Mouse (Mus musculus) limb, embryonic 15.5 days (tissue): Measurements from ENCODE around the gene Armc9. TPM values are rescaled to one million over a fixed set of nuclear protein-coding genes. Genes with fewer than 3 reads are reported as not detected.

ENCODE experiments used
- ATAC-seq: fragments of 200-750 bp; cut with Nextera tagmentation; 2 replicates; pipeline ENCODE4 v1.8.0; 2017; ENCODE audit warnings: low read depth, moderate TSS enrichment; ENCODE audit not compliant: insufficient number of reproducible peaks, low FRiP score, low TSS enrichment
- H3K27ac ChIP-seq: fragments of 300-500 bp; sonication (generic); 2 replicates; pipeline ENCODE4 v1.5.1; 2015; ENCODE audit warnings: moderate library complexity, mild to moderate bottlenecking, inconsistent platforms
- H3K27me3 ChIP-seq: fragments of 300-500 bp; sonication (generic); 2 replicates; pipeline ENCODE4 v1.6.1; 2015; ENCODE audit warnings: inconsistent platforms
- H3K36me3 ChIP-seq: fragments of 300-500 bp; sonication (generic); 2 replicates; pipeline ENCODE4 v1.6.1; 2015; ENCODE audit warnings: inconsistent platforms
- H3K4me1 ChIP-seq: fragments of 300-500 bp; sonication (generic); 2 replicates; pipeline ENCODE4 v1.6.1; 2015; ENCODE audit warnings: inconsistent platforms
- H3K4me2 ChIP-seq: fragments of 300-500 bp; sonication (generic); 2 replicates; pipeline ENCODE4 v1.6.1; 2015; ENCODE audit warnings: mild to moderate bottlenecking, inconsistent platforms
- H3K4me3 ChIP-seq: fragments of 300-500 bp; sonication (generic); 2 replicates; pipeline ENCODE4 v1.5.1; 2015; ENCODE audit warnings: mild to moderate bottlenecking, inconsistent platforms
- H3K9ac ChIP-seq: fragments of 300-500 bp; sonication (generic); 2 replicates; pipeline ENCODE4 v1.6.1; 2015; ENCODE audit warnings: inconsistent platforms
- H3K9me3 ChIP-seq: fragments of 300-500 bp; sonication (generic); 2 replicates; pipeline ENCODE4 v1.6.1; 2016; ENCODE audit warnings: inconsistent platforms
- WGBS: fragments of 180-500 bp; shearing (Covaris S2); methylation state at CpG from one replicate; pipeline ENCODE4 v1.1.7; 2015; 5-methylcytosine and 5-hydroxymethylcytosine counted together
- polyA plus RNA-seq: library from polyadenylated mRNA; unstranded; fragments of >200 nt; fragmentation: Nextera tagmentation; extraction: Ambion mirVana; gene quantifications from 2 replicates; pipeline ENCODE4 v1.2.1, GENCODE M21; 2015

Gene Armc9
- polyA plus RNA-seq, 1 experiment from 2014 or later = 19.2 TPM

- H3K4me3 ChIP-seq = no peak overlapping the region
- no peaks in the 10 kb centered on the region for H3K9me3 ChIP-seq
- H3K36me3 ChIP-seq = peaks cover 77% of the 10 kb centered on the region
- H3K4me1 ChIP-seq = no peaks in the 10 kb centered on the region
- no peaks in the 10 kb centered on the region for H3K27me3 ChIP-seq
- no peak overlapping the region for H3K27ac ChIP-seq
- H3K4me2 ChIP-seq = no peak overlapping the region
- no peak for ATAC-seq
- no peak overlapping the region for H3K9ac ChIP-seq
Observed at GRCm38 (mm10) chr1:86201312-86201711, 46.7 kb downstream of the Armc9 start.

DNA sequence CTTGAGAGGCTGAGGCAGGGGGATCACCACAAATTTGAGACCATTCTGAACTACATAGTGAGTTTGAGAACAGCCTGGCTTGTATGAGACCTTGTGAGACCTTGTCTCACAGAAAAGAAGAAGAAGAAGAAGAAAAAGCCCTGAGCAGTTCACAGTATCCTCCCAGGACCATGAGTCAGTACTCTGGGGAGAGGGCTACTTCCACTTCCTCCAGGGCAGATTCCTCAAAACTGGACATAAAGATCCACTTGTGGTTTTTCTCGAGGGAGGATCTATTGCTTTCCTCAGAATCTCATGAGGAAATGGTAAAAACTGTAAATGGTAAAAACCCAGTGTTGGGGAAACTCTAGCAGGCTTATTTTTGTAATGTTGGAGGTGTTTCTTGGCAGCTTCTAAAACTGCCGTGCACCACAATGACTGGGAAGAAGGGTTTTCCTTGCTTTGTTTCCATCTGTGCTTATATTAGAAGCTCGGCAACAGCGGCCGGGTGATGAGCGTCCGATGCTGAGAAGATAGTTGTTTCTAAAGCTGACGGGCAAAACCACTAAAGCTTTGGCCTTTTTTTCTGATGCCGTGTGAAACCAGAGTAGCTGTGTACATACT is 48.1 kb downstream of the Armc9 start:
- 87% methylated on average over 9 of the region's 9 CpGs for WGBS
- ATAC-seq = no peak
- Histone ChIP-seq H3K27me3 (no peaks in the 10 kb centered on the region), H3K36me3 (peaks cover 73% of the 10 kb centered on the region), H3K9me3 (no peaks in the 10 kb centered on the region), H3K4me1 (no peaks in the 10 kb centered on the region), H3K4me2 (no peak overlapping the region), H3K9ac (no peak overlapping the region), H3K4me3 (no peak overlapping the region), H3K27ac (no peak overlapping the region)

GRCm38 (mm10) chr1:86210676-86211075 is 56.1 kb downstream of the Armc9 start:
- Histone ChIP-seq H3K27me3 (no peaks in the 10 kb centered on the region), H3K36me3 (peaks cover 50% of the 10 kb centered on the region), H3K4me2 (no peak overlapping the region), H3K27ac (no peak overlapping the region), H3K4me3 (no peak overlapping the region), H3K4me1 (no peaks in the 10 kb centered on the region), H3K9me3 (no peaks in the 10 kb centered on the region), H3K9ac (no peak overlapping the region)
- 87% methylated on average over 7 of the region's 7 CpGs for WGBS
- no peak for ATAC-seq

DNA sequence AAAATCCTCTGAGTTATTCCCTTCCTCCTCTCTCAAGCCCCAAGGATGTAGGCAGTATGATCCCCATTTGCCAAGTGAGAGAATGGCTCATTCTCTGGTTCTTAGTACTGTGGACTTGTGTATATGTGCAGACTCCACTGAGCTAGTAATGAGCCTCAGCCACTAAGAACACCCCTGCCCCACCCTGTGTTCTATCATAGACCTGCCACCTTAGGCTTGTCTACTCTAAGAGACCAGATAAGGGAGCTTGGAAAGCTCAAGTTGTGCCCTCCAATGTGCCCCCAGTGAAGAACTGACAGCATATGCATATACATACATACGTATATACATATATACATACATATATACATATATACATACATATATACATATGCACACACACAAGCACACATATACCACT is 56.9 kb downstream of the Armc9 start:
- Histone ChIP-seq H3K27ac (no peak overlapping the region), H3K27me3 (no peaks in the 10 kb centered on the region), H3K4me2 (no peak overlapping the region), H3K4me1 (no peaks in the 10 kb centered on the region), H3K4me3 (no peak overlapping the region), H3K36me3 (peaks cover 54% of the 10 kb centered on the region), H3K9ac (no peak overlapping the region), H3K9me3 (no peaks in the 10 kb centered on the region)
- 94% methylated on average over 1 of the region's 1 CpGs for WGBS
- ATAC-seq = no peak

- Histone ChIP-seq H3K27me3 (no peaks in the 10 kb centered on the region), H3K27ac (no peak overlapping the region), H3K4me2 (no peak overlapping the region), H3K4me1 (no peaks in the 10 kb centered on the region), H3K36me3 (peaks cover 60% of the 10 kb centered on the region), H3K9ac (no peak overlapping the region), H3K4me3 (no peak overlapping the region), H3K9me3 (no peaks in the 10 kb centered on the region)
- 93% methylated on average over 8 of the region's 8 CpGs for WGBS
- no peak for ATAC-seq
Observed at GRCm38 (mm10) chr1:86212731-86213130, 58.2 kb downstream of the Armc9 start.

DNA sequence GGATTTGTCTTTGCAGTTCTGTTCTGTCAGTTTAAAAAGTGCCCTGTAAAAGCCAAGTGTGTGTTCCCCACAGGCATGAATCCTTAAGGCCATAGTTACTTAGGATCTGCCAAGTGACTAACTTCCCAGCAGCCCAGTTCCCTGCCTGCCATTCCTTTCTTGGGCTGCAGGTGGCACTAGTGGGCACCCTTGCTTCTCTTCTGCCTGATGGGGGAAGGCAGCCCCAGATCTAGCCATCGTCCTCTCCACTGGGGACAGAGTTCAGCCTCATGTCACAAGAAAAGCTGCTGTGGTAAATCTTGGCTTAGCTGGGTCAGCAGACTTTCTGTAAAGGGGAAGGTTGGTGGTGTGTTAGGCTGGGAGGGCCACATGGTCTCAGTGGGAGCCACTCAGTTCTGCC is 59.6 kb downstream of the Armc9 start:
- H3K27ac ChIP-seq = no peak overlapping the region
- ATAC-seq = no peak; the same call in 1 of the 2 replicates
- H3K4me3 ChIP-seq = no peak overlapping the region
- peaks cover 51% of the 10 kb centered on the region for H3K36me3 ChIP-seq
- H3K4me2 ChIP-seq = no peak overlapping the region
- no peaks in the 10 kb centered on the region for H3K9me3 ChIP-seq
- WGBS = 4% methylated on average over 1 of the region's 1 CpGs
- H3K27me3 ChIP-seq = no peaks in the 10 kb centered on the region
- no peak overlapping the region for H3K9ac ChIP-seq
- H3K4me1 ChIP-seq = no peaks in the 10 kb centered on the region

- WGBS = 88% methylated on average over 1 of the region's 1 CpGs
- H3K4me2 ChIP-seq = no peak overlapping the region
- no peak for ATAC-seq
- H3K9ac ChIP-seq = no peak overlapping the region
- no peaks in the 10 kb centered on the region for H3K27me3 ChIP-seq
- no peak overlapping the region for H3K27ac ChIP-seq
- H3K4me1 ChIP-seq = no peaks in the 10 kb centered on the region
- no peak overlapping the region for H3K4me3 ChIP-seq
- no peaks in the 10 kb centered on the region for H3K9me3 ChIP-seq
- H3K36me3 ChIP-seq = peaks cover 42% of the 10 kb centered on the region
Observed at GRCm38 (mm10) chr1:86215297-86215696, 60.7 kb downstream of the Armc9 start.

- peaks cover 31% of the 10 kb centered on the region for H3K36me3 ChIP-seq
- H3K4me2 ChIP-seq = no peak overlapping the region
- no peaks in the 10 kb centered on the region for H3K27me3 ChIP-seq
- H3K4me3 ChIP-seq = no peak overlapping the region
- no peak overlapping the region for H3K9ac ChIP-seq
- 88% methylated on average over 5 of the region's 5 CpGs for WGBS
- H3K9me3 ChIP-seq = no peaks in the 10 kb centered on the region
- ATAC-seq = no peak
- H3K27ac ChIP-seq = no peak overlapping the region
- H3K4me1 ChIP-seq = no peaks in the 10 kb centered on the region
Observed at GRCm38 (mm10) chr1:86216412-86216811, 61.8 kb downstream of the Armc9 start.

DNA sequence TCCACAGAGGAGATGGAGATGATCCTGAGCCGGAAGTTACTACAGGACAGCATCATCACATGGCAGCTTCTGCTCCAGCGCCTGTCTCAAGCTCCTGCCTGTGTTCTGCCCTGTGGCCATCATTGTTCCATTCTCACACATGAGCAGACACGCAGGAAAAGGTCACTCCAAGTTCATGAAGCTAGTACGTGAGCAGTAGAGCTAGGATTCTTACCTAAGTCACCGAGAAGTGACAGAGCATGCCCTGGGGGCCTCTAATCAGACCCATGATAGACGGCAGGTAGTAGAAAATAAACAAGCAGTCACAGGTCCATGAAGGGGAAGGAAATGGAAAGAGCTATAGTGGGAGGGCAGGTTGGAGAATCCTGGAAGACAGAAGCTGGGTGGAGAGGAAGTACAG is 63.4 kb downstream of the Armc9 start:
- Histone ChIP-seq H3K27me3 (no peaks in the 10 kb centered on the region), H3K9me3 (no peaks in the 10 kb centered on the region), H3K4me1 (no peaks in the 10 kb centered on the region), H3K4me2 (no peak overlapping the region), H3K36me3 (peaks cover 24% of the 10 kb centered on the region), H3K27ac (no peak overlapping the region), H3K4me3 (no peak overlapping the region), H3K9ac (no peak overlapping the region)
- ATAC-seq = no peak
- WGBS = 57% methylated on average over 6 of the region's 6 CpGs

- Histone ChIP-seq H3K9ac (no peak overlapping the region), H3K27ac (no peak overlapping the region), H3K36me3 (no peaks in the 10 kb centered on the region; the same call in 1 of the 2 replicates), H3K4me3 (no peak overlapping the region), H3K9me3 (no peaks in the 10 kb centered on the region), H3K4me2 (no peak overlapping the region), H3K27me3 (no peaks in the 10 kb centered on the region), H3K4me1 (no peaks in the 10 kb centered on the region)
- no peak for ATAC-seq
- WGBS = 71% methylated on average over 6 of the region's 6 CpGs
Observed at GRCm38 (mm10) chr1:86225195-86225594, 70.6 kb downstream of the Armc9 start.

DNA sequence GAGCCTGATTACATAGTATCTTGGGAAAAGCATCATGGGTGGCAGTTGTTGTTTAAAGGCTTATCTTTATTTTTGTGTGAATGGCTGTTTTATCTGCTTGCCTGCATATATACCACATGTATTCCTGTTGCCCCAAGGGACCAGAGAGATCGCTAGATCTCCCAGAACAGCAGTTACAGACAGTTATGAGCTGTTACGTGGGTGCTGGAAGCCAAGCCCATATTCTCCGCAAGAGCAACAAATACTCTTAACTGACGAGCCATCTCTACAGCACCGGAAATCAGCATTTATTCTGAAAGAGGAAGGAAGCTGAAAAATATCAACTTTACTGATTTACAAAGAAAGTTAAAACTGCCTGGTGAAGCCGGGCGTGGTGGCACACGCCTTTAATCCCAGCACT is 74.1 kb downstream of the Armc9 start:
- H3K4me3 ChIP-seq = no peak overlapping the region
- H3K36me3 ChIP-seq = no peaks in the 10 kb centered on the region; the same call in 1 of the 2 replicates
- ATAC-seq = no peak
- H3K4me1 ChIP-seq = no peaks in the 10 kb centered on the region
- no peaks in the 10 kb centered on the region for H3K9me3 ChIP-seq
- H3K27me3 ChIP-seq = no peaks in the 10 kb centered on the region
- H3K9ac ChIP-seq = no peak overlapping the region
- H3K4me2 ChIP-seq = no peak overlapping the region
- 87% methylated on average over 8 of the region's 8 CpGs for WGBS
- H3K27ac ChIP-seq = no peak overlapping the region

DNA sequence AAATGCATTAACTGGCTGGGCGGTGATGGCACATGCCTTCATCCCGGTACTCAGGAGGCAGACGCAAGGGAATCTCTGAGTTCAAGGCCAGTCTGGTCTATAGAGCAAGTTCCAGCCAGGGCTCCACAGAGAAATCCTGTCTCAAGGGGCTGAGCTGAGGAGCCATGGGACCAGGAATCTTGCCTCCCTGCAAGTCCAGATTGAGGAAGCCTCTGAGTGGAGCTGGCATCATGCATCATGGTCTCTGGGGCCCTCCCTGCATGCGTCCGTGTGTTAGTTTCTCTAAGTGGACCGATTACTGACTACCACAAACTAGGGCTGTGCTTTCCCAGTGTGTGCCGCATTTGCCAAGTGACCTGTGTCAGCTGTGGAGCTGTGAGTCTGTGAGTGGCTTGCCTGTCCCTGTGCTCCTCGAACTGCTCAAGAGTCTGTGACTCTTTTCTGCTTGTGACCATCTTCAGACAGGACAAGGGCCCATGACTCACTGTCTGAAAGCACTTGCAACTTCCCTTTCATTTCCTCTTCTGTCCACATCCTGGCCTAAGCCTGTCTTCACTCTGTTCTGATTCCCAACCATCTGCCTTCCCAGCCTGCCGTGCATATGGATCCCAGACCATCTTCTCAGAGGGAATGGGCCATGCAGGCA is 74.7 kb downstream of the Armc9 start:
- no peak for ATAC-seq
- WGBS = 85% methylated on average over 9 of the region's 9 CpGs
- H3K9me3 ChIP-seq = no peaks in the 10 kb centered on the region

More for the DNA sequence above, 74.7 kb downstream of the Armc9 start:
- Histone ChIP-seq H3K27ac (no peak overlapping the region), H3K36me3 (no peaks in the 10 kb centered on the region), H3K27me3 (no peaks in the 10 kb centered on the region), H3K9ac (no peak overlapping the region), H3K4me2 (no peak overlapping the region), H3K4me3 (no peak overlapping the region), H3K4me1 (0 out of 2 replicates have a peak, but pooled peaks cover 5% of the 10 kb centered on the region)
